ENCODE assay signal across 14 mouse cellular contexts in genomic region chr12:119402796-119403195, GRCm38 (mm10).
"Had no signal": no experiment of that assay in that cellular context is flagged by ENCODE, and none has a peak within 500 bp of the region (broad histone marks: within the 10 kb centered on the region; RNA-seq: fewer than 3 reads in every experiment).

No protein-coding gene starts in this region.

- H3K27ac ChIP-seq: intestine, embryonic 15.5 days; left cerebral cortex, adult 2 months; liver, embryonic 13.5 days; midbrain, embryonic 10.5 days; neural tube, embryonic 15.5 days; stomach, embryonic 15.5 days had no signal

- DNase-seq: liver; liver, embryonic 13.5 days; liver, postnatal 0 days; midbrain, embryonic 14.5 days; right cerebral cortex, postnatal 4 days; spleen, adult 18-20 months; thymus, adult 2 months; thymus, postnatal 25 days had no signal

- H3K4me2 ChIP-seq: intestine, embryonic 15.5 days; liver, embryonic 13.5 days; neural tube, embryonic 15.5 days; stomach, embryonic 15.5 days had no signal

- H3K4me1 ChIP-seq: intestine, embryonic 15.5 days; liver, embryonic 13.5 days; midbrain, embryonic 10.5 days; neural tube, embryonic 15.5 days; stomach, embryonic 15.5 days had no signal

- ATAC-seq: intestine, embryonic 15.5 days; liver, postnatal 0 days had no signal

- H3K27me3 ChIP-seq: intestine, embryonic 15.5 days; liver, embryonic 13.5 days; neural tube, embryonic 15.5 days; stomach, embryonic 15.5 days had no signal

- H3K4me3 ChIP-seq: intestine, embryonic 15.5 days; left cerebral cortex, adult 2 months; liver, embryonic 13.5 days; midbrain, embryonic 10.5 days; myocyte; neural tube, embryonic 15.5 days; stomach, embryonic 15.5 days had no signal

- H3K36me3 ChIP-seq: intestine, embryonic 15.5 days; liver, embryonic 13.5 days; midbrain, embryonic 10.5 days; neural tube, embryonic 15.5 days; stomach, embryonic 15.5 days had no signal

- H3K9me3 ChIP-seq: intestine, embryonic 15.5 days; liver, embryonic 13.5 days; midbrain, embryonic 10.5 days; neural tube, embryonic 15.5 days; stomach, embryonic 15.5 days had no signal

- H3K9ac ChIP-seq: intestine, embryonic 15.5 days; liver, embryonic 13.5 days; liver, postnatal 0 days; neural tube, embryonic 15.5 days; stomach, embryonic 15.5 days had no signal
